Mouse (Mus musculus): ENCODE results near the gene Kcnip1.

DNA sequence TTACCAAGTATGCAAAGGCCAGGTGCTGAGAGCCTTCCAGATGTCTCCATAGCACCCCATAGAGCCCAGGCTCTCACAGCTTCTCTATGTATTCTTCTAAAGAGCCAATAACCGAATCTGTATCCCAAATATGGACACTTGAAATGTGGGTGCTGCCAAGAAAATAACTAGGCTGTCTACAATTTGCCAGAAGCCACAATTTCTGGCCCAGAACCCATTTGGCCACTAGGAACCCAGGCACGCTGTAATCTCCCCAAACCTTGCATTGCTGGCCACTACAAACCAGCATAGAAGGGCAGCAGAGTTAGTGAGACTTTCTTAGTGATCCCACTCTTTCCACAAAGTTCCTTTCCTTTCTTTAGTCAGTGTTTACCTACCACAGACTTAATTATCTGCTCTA, 17.8 kb downstream of the Kcnip1 start:
- TF ChIP-seq RCOR1 (conservative IDR thresholded peaks at IDR 0.05; ENCODE audit: low read depth, low read length) (no peak), NRF1 (IDR thresholded peaks at IDR 0.05; ENCODE audit: low read depth, low read length) (no peak), CTCF (conservative IDR thresholded peaks at IDR 0.05 in 1 of 2, IDR thresholded peaks at IDR 0.05 in 1 of 2; ENCODE audit: low read depth in 2 of 2, low read length in 2 of 2) (no peak)
